Mouse (Mus musculus) cerebellum, postnatal 10 days (tissue): ENCODE data around the gene Caskin1.
A peak's percentile ranks its signal among the peaks of the same experiment; 100 is the strongest.

Source experiments
- DNase-seq, 2 experiments: peaks; one replicate each; pipeline ENCODE4 v3.0.0; 2021; ENCODE audit warnings: mixed read lengths in 2 of 2

The Caskin1 gene

GRCm38 (mm10) chr17:24496026-24496425 lies 7.6 kb downstream of the Caskin1 start:
- DNase-seq = peak in 1 of 2 experiments; percentile 48

- DNase-seq = no peak
These were observed 13.8 kb downstream of the Caskin1 start for GRCm38 (mm10) chr17:24502208-24502607.

DNA sequence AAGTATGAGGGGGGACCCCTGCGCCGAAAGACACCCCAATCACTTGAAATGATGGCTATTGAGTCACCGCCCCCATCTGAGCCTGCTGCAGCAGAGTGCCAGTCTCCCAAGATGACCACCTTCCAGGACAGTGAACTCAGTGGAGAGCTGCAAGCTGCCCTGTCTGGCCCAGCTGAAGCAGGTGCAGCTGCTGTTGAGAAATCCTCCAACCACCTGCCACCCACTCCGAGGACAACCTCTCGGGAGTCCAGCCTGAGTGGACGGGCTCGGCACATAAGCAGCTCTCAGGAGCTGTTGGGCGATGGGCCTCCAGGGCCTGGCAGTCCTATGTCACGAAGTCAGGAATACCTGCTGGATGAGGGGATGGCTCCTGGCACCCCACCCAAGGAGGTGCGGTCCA lies 15.7 kb downstream of the Caskin1 start:
- no peak for DNase-seq

DNA sequence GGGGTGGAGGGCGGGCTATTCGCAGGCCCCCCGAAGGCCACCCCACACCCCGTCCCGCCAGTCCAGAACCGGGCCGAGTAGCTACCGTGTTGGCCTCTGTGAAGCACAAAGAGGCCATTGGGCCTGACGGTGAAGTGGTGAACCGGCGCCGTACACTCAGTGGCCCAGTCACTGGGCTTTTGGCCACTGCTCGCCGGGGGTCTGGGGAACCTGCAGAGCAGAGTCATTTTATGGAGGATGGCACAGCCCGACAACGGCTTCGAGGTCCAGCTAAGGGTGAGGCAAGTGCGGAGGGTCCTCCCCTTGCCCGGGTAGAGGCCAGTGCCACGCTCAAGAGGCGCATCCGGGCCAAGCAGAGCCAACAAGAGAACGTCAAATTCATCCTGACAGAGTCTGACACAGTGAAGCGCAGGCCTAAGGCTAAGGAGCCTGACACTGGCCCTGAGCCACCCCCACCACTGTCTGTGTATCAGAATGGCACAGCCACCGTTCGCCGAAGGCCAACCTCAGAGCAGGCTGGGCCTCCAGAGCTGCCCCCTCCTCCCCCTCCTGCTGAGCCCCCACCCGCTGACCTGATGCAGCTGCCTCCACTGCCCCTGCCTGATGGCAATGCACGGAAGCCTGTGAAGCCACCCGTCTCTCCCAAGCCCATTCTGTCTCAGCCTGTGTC lies 17.0 kb downstream of the Caskin1 start:
- DNase-seq = peak; percentile 64 to 66

DNA sequence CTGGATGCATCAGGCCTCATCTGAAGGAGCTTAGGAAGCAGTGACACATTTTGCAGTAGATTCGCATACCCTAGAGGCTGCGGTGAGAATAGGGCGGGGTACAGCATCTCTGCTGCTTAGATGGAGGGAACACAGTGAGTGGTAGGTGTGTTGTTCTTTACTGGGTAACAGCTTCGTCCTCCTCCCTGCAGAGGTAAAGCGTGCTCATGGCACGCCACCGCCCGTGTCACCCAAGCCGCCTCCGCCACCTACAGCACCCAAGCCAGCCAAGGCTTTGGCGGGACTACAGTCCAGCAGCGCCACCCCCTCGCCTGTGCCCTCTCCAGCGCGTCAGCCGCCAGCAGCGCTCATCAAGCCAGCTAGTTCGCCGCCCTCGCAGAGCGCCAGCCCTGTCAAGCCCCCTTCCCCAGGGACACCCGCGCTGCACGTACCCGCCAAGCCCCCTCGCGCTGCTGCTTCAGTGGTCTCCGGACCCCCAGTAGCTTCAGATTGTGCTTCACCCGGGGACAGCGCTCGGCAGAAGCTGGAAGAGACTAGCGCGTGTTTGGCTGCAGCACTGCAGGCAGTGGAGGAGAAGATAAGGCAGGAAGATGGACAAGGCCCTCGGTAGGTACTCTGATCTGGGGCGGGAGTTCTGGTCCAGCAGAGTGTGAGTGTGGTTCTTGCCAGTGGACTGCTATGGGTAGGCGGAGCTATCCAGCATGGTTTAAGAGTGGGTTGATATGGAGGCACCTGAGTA lies 18.1 kb downstream of the Caskin1 start:
- DNase-seq = peak in 1 of 2 experiments; percentile 75

GRCm38 (mm10) chr17:24507129-24507664 lies 18.8 kb downstream of the Caskin1 start:
- peak; percentile 49 to 70 for DNase-seq

DNA sequence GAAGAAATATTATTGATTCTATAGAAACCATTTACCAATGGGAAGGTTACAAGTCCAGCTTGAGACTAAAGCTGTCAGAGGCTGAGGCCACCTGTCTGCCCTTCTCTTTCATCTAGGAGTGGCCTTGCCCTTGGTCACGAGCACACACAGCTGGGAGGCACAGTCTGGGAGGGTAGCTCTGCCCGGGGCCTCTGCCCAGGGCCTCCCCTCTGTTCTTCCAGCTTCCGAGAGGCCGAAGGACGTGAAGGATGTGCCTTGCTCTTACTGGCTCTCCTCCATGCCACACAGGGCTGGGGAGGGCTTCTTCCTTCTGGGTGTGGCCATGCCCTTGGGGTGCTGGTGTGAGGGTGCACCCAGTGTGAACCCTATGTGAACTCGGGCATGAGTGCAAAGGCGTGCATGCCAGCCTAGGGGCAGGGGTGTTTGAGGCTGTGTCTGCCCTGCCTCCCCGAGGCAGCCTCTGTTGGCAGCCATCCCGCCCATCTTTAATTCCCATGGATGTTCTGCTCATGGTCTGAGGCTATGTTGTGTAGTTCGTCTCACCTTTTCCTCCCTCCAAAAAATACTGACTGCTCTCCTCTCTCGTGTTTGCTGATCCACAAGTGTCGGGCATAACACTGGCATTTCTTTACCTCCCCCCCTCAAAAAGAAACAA lies 19.5 kb downstream of the Caskin1 start:
- DNase-seq = peak; percentile 58 to 61

DNA sequence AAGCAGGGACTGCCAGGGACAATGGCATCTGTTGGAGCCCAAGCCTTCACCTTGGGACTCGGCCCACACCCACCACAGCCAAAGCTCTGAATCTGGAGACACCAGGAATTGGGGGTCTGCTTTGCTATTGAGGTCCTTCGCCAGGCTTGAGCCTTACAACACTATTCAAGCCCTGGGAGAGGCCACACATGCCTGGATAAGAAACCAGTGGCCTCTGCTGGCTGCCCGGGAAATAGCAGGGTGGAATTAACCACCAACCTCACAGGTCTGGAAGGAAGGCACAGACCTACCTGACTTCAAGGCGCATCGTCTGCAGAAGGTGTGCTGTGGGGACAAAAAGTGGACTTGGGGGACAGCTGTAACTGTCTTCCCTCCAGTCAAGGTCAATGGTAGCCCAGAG lies 25.2 kb downstream of the Caskin1 start:
- DNase-seq = peak; percentile 83 to 85

GRCm38 (mm10) chr17:24514270-24515257 lies 26.2 kb downstream of the Caskin1 start:
- no peak for DNase-seq

DNA sequence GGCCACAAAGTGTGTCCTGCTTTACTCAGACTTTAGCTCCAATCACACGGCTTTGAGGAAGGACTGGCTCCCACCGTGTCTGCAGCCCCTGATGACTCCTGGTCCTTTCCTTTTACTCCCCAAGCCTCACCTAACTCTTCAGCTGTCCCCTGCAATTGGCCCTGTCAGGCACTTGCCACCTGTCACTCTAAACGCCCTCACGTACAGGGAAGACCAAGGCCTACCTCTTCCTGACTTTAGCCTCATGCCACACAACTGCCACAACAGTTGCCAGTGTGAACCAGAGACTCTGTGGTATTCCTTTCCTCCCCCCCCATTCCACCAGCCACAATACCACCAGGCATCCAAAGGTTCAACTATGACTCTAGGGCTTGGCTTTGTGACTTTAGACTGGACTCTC lies 32.0 kb downstream of the Caskin1 start:
- DNase-seq = no peak

- no peak for DNase-seq
These were observed 36.3 kb downstream of the Caskin1 start for GRCm38 (mm10) chr17:24524734-24525133.

GRCm38 (mm10) chr17:24527315-24527714 lies 38.9 kb downstream of the Caskin1 start:
- no peak for DNase-seq

- DNase-seq = peak; percentile 92 to 94
These were observed 39.5 kb downstream of the Caskin1 start, which contains the start of gene Traf7 for GRCm38 (mm10) chr17:24527723-24528559. TSS of gene Traf7 (minus strand) at chr17:24527938.

GRCm38 (mm10) chr17:24528560-24528918 lies 40.1 kb downstream of the Caskin1 start:
- no peak for DNase-seq

- DNase-seq = peak; percentile 87 to 88
These were observed 40.6 kb downstream of the Caskin1 start for GRCm38 (mm10) chr17:24529007-24529451.

- no peak for DNase-seq
These were observed 41.5 kb downstream of the Caskin1 start for GRCm38 (mm10) chr17:24529883-24530282.

DNA sequence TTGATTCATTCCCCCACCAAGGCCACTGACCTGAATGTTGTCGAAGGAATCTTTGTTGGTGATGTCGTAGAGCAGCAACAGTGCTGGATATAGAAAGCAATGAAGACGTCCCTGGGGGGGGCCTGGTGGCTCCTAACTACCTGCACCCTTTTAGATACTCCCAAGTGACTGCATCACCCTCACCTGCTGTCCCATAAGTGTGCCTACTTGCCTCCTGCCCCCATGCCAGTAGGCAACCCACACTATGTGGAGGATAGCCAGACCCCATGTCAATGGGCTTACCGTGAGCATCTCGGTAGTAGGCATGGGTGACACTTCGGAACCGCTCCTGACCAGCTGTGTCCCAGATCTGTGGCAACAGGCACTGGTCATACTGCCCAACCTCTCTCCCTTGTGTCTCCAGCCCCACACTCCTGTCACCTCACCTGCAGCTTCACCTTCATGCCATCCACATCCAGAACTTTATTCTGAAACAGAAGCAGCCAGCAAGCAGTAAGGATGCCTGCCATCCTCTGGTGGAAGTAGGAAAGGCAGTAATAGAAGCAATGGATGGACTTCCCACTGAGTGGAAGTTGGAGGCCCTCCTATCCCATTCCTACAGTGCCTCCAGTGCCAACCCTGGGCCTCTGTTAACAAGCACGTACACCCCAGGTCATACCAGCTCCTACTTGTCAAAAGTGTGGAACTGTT lies 42.1 kb downstream of the Caskin1 start:
- DNase-seq = no peak

DNA sequence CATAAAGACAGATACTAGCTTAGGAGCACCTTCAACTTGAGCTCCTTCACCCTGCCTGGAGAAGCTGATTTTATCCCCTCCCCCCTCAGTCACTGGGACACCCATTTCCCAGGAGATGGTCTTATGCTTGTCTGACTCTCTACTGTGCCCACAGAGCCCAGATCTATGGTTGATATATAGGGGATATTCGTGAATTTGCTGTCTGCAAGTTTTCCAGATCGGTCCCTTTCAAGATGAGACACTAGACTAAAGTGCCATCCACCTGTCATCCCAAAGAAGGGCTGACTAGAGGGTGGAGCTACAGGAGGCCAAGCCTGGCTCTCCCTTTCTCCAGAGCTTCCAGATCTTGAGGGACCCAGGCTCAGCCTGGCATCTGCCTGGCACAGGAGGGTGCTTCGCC lies 42.7 kb downstream of the Caskin1 start:
- no peak for DNase-seq

GRCm38 (mm10) chr17:24532045-24532444 lies 43.6 kb downstream of the Caskin1 start:
- no peak for DNase-seq
